Mouse (Mus musculus) neural tube, embryonic 12.5 days (tissue): ENCODE results near the gene Emp2. TPM values are rescaled to one million over a fixed set of nuclear protein-coding genes. Genes with fewer than 3 reads are reported as not detected.

Experiments used
- ATAC-seq: fragments of 200-750 bp; cut with Nextera tagmentation; 2 replicates; pipeline ENCODE4 v1.8.0; 2017; ENCODE audit warnings: low read depth, mild to moderate bottlenecking, moderate TSS enrichment, moderate library complexity; ENCODE audit not compliant: low FRiP score
- H3K27ac ChIP-seq: fragments of 300-500 bp; sonication (generic); 2 replicates; pipeline ENCODE4 v1.5.1; 2016
- H3K27me3 ChIP-seq: fragments of 300-500 bp; sonication (generic); replicated peaks from 2 replicates; pipeline ENCODE4 v1.6.1; 2016; ENCODE audit warnings: mild to moderate bottlenecking
- H3K36me3 ChIP-seq: fragments of 300-500 bp; sonication (generic); 2 replicates; pipeline ENCODE4 v1.6.1; 2016; ENCODE audit warnings: mild to moderate bottlenecking
- H3K4me1 ChIP-seq: fragments of 300-500 bp; sonication (generic); 2 replicates; pipeline ENCODE4 v1.6.1; 2016
- H3K4me2 ChIP-seq: fragments of 300-500 bp; sonication (generic); replicated peaks from 2 replicates; pipeline ENCODE4 v1.6.1; 2016; ENCODE audit warnings: mild to moderate bottlenecking
- H3K4me3 ChIP-seq: fragments of 300-500 bp; sonication (generic); 2 replicates; pipeline ENCODE4 v1.5.1; 2016
- H3K9ac ChIP-seq: fragments of 300-500 bp; sonication (generic); 2 replicates; pipeline ENCODE4 v1.6.1; 2016; ENCODE audit warnings: mild to moderate bottlenecking
- H3K9me3 ChIP-seq: fragments of 300-500 bp; sonication (generic); 2 replicates; pipeline ENCODE4 v1.6.1; 2016; ENCODE audit warnings: mild to moderate bottlenecking
- WGBS: fragments of 180-500 bp; shearing (Covaris S2); methylation state at CpG from one replicate; pipeline ENCODE4 v1.1.7; 2016; 5-methylcytosine and 5-hydroxymethylcytosine counted together
- polyA plus RNA-seq: library from polyadenylated mRNA; unstranded; fragments of >200 nt; fragmentation: Nextera tagmentation; extraction: Ambion mirVana; gene quantifications from 2 replicates; pipeline ENCODE4 v1.2.1, GENCODE M21; 2016

Emp2 gene
- polyA plus RNA-seq, 1 experiment from 2014 or later = 2.5 TPM

GRCm38 (mm10) chr16:10337422-10338197, 23.8 kb upstream of the Emp2 start:
- WGBS = 85% methylated on average over 13 of the region's 13 CpGs
- Histone ChIP-seq H3K4me1 (no peaks in the 10 kb centered on the region), H3K4me2 (no peak overlapping the region), H3K9me3 (no peaks in the 10 kb centered on the region), H3K4me3 (no peak overlapping the region), H3K36me3 (no peaks in the 10 kb centered on the region), H3K9ac (no peak overlapping the region), H3K27me3 (no peaks in the 10 kb centered on the region), H3K27ac (no peak overlapping the region)
- no peak for ATAC-seq

GRCm38 (mm10) chr16:10336454-10337421, 23.0 kb upstream of the Emp2 start:
- H3K4me1 ChIP-seq = no peaks in the 10 kb centered on the region
- no peaks in the 10 kb centered on the region for H3K9me3 ChIP-seq
- WGBS = 92% methylated on average over 19 of the region's 19 CpGs
- H3K9ac ChIP-seq = no peak overlapping the region
- H3K4me2 ChIP-seq = no peak overlapping the region
- ATAC-seq = no peak
- no peak overlapping the region for H3K27ac ChIP-seq
- H3K4me3 ChIP-seq = no peak overlapping the region
- no peaks in the 10 kb centered on the region for H3K27me3 ChIP-seq
- H3K36me3 ChIP-seq = no peaks in the 10 kb centered on the region

GRCm38 (mm10) chr16:10335953-10336352, 22.2 kb upstream of the Emp2 start:
- no peak overlapping the region for H3K4me3 ChIP-seq
- WGBS = 91% methylated on average over 2 of the region's 2 CpGs

GRCm38 (mm10) chr16:10332732-10333131, 19.0 kb upstream of the Emp2 start:
- WGBS = 53% methylated on average over 7 of the region's 7 CpGs
- H3K9ac ChIP-seq = no peak overlapping the region
- H3K27ac ChIP-seq = no peak overlapping the region
- H3K36me3 ChIP-seq = no peaks in the 10 kb centered on the region
- H3K27me3 ChIP-seq = no peaks in the 10 kb centered on the region
- ATAC-seq = no peak
- no peak overlapping the region for H3K4me2 ChIP-seq
- H3K9me3 ChIP-seq = no peaks in the 10 kb centered on the region
- H3K4me3 ChIP-seq = no peak overlapping the region
- H3K4me1 ChIP-seq = no peaks in the 10 kb centered on the region

More at GRCm38 (mm10) chr16:10335953-10336352, 22.2 kb upstream of the Emp2 start:
- Histone ChIP-seq H3K27ac (no peak overlapping the region), H3K36me3 (no peaks in the 10 kb centered on the region), H3K4me1 (no peaks in the 10 kb centered on the region), H3K4me2 (no peak overlapping the region), H3K9me3 (no peaks in the 10 kb centered on the region), H3K9ac (no peak overlapping the region), H3K27me3 (no peaks in the 10 kb centered on the region)
- no peak for ATAC-seq

- no peaks in the 10 kb centered on the region for H3K9me3 ChIP-seq
- H3K4me3 ChIP-seq = no peak overlapping the region
- no peaks in the 10 kb centered on the region for H3K27me3 ChIP-seq
- no peak for ATAC-seq
- no peaks in the 10 kb centered on the region for H3K4me1 ChIP-seq
- no peak overlapping the region for H3K9ac ChIP-seq
- no peak overlapping the region for H3K27ac ChIP-seq
- 83% methylated on average over 12 of the region's 12 CpGs for WGBS
- no peaks in the 10 kb centered on the region for H3K36me3 ChIP-seq
- H3K4me2 ChIP-seq = no peak overlapping the region
Observed at GRCm38 (mm10) chr16:10330586-10331495, 17.1 kb upstream of the Emp2 start.

- H3K9me3 ChIP-seq = no peaks in the 10 kb centered on the region
- 50% methylated on average over 13 of the region's 13 CpGs for WGBS
- no peak overlapping the region for H3K4me3 ChIP-seq
- H3K36me3 ChIP-seq = no peaks in the 10 kb centered on the region
- no peak overlapping the region for H3K9ac ChIP-seq
- no peak overlapping the region for H3K27ac ChIP-seq
- no peak overlapping the region for H3K4me2 ChIP-seq
- no peaks in the 10 kb centered on the region for H3K27me3 ChIP-seq
- no peaks in the 10 kb centered on the region for H3K4me1 ChIP-seq
- ATAC-seq = no peak
Observed at GRCm38 (mm10) chr16:10327563-10328333, 14.0 kb upstream of the Emp2 start.

GRCm38 (mm10) chr16:10319914-10320569, 6.3 kb upstream of the Emp2 start:
- Histone ChIP-seq H3K36me3 (no peaks in the 10 kb centered on the region), H3K27me3 (no peaks in the 10 kb centered on the region), H3K4me1 (no peaks in the 10 kb centered on the region), H3K27ac (no peak overlapping the region), H3K9me3 (no peaks in the 10 kb centered on the region), H3K4me2 (no peak overlapping the region), H3K9ac (no peak overlapping the region), H3K4me3 (no peak overlapping the region)
- no peak for ATAC-seq
- 58% methylated on average over 17 of the region's 17 CpGs for WGBS

- ATAC-seq = no peak
- Histone ChIP-seq H3K27me3 (peaks cover 6% of the 10 kb centered on the region), H3K4me1 (peaks cover 8% of the 10 kb centered on the region; the same call in 1 of the 2 replicates), H3K9me3 (no peaks in the 10 kb centered on the region), H3K36me3 (no peaks in the 10 kb centered on the region), H3K4me2 (no peak overlapping the region), H3K9ac (no peak overlapping the region), H3K4me3 (no peak overlapping the region), H3K27ac (no peak overlapping the region)
- 63% methylated on average over 4 of the region's 4 CpGs for WGBS
Observed at GRCm38 (mm10) chr16:10317197-10317544, 3.4 kb upstream of the Emp2 start.

- WGBS = 88% methylated on average over 10 of the region's 10 CpGs
- H3K4me2 ChIP-seq = no peak overlapping the region
- no peak overlapping the region for H3K4me3 ChIP-seq
- ATAC-seq = no peak
- no peak overlapping the region for H3K9ac ChIP-seq
- H3K4me1 ChIP-seq = peaks cover 8% of the 10 kb centered on the region; the same call in 1 of the 2 replicates
- no peaks in the 10 kb centered on the region for H3K36me3 ChIP-seq
- H3K27me3 ChIP-seq = peaks cover 6% of the 10 kb centered on the region
- no peak overlapping the region for H3K27ac ChIP-seq
- H3K9me3 ChIP-seq = no peaks in the 10 kb centered on the region
Observed at GRCm38 (mm10) chr16:10316493-10317196, 2.9 kb upstream of the Emp2 start.

- H3K4me2 ChIP-seq = peak overlapping the region; percentile 91
- no peaks in the 10 kb centered on the region for H3K9me3 ChIP-seq
- peak overlapping the region; percentile 44 for H3K4me3 ChIP-seq
- H3K36me3 ChIP-seq = no peaks in the 10 kb centered on the region
- peak overlapping the region; percentile 48 for H3K9ac ChIP-seq
- peak; percentile 56 for ATAC-seq
- peaks cover 8% of the 10 kb centered on the region; the same call in 1 of the 2 replicates for H3K4me1 ChIP-seq
- peaks cover 6% of the 10 kb centered on the region for H3K27me3 ChIP-seq
- H3K27ac ChIP-seq = no peak overlapping the region
- WGBS = 4% methylated on average over 15 of the region's 15 CpGs
Observed at GRCm38 (mm10) chr16:10313226-10313625, 542 bp downstream of the Emp2 start.
